Mouse (Mus musculus): ENCODE measurements around the gene Pafah2.

The Pafah2 gene

GRCm38 (mm10) chr4:134395977-134396825, at the start of gene Pafah2:
Gene Pafah2, plus strand, starts transcription at chr4:134396320.
- DNase-seq, result peak; percentile 94

- peak; percentile 77 for DNase-seq
These were observed 48.0 kb upstream of the Pafah2 start for GRCm38 (mm10) chr4:134348078-134348477.

GRCm38 (mm10) chr4:134348545-134348944, 47.6 kb upstream of the Pafah2 start:
- no peak for DNase-seq

- DNase-seq, result no peak
These were observed 46.3 kb upstream of the Pafah2 start for GRCm38 (mm10) chr4:134349829-134350228.

GRCm38 (mm10) chr4:134350641-134351040, 45.5 kb upstream of the Pafah2 start:
- DNase-seq, result no peak

GRCm38 (mm10) chr4:134351329-134352260, 44.5 kb upstream of the Pafah2 start:
- DNase-seq, result peak; percentile 52

- no peak for DNase-seq
These were observed 43.8 kb upstream of the Pafah2 start for GRCm38 (mm10) chr4:134352261-134352707.

GRCm38 (mm10) chr4:134352929-134353328, 43.2 kb upstream of the Pafah2 start:
- no peak for DNase-seq

- DNase-seq, result no peak
These were observed 42.4 kb upstream of the Pafah2 start for GRCm38 (mm10) chr4:134353527-134354409.

- DNase-seq, result peak; percentile 82
These were observed 40.2 kb upstream of the Pafah2 start for GRCm38 (mm10) chr4:134355841-134356452.

- DNase-seq, result peak; percentile 90
These were observed 39.3 kb upstream of the Pafah2 start for GRCm38 (mm10) chr4:134356591-134357460.

GRCm38 (mm10) chr4:134357461-134357771, 38.7 kb upstream of the Pafah2 start:
- DNase-seq, result no peak

GRCm38 (mm10) chr4:134359649-134360048, 36.5 kb upstream of the Pafah2 start:
- no peak for DNase-seq

GRCm38 (mm10) chr4:134361215-134361614, 34.9 kb upstream of the Pafah2 start:
- no peak for DNase-seq

- no peak for DNase-seq
These were observed 34.0 kb upstream of the Pafah2 start for GRCm38 (mm10) chr4:134362124-134362523.

- DNase-seq, result peak; percentile 64
These were observed 33.5 kb upstream of the Pafah2 start for GRCm38 (mm10) chr4:134362586-134362985.

GRCm38 (mm10) chr4:134365280-134365679, 30.8 kb upstream of the Pafah2 start:
- DNase-seq, result no peak

- DNase-seq, result no peak
These were observed 25.4 kb upstream of the Pafah2 start for GRCm38 (mm10) chr4:134370649-134371221.

- DNase-seq, result no peak
These were observed 24.7 kb upstream of the Pafah2 start for GRCm38 (mm10) chr4:134371316-134371855.

- DNase-seq, result peak; percentile 89
These were observed 23.8 kb upstream of the Pafah2 start for GRCm38 (mm10) chr4:134372294-134372747.

All from kidney, postnatal 10 days (tissue).